Mouse (Mus musculus) gastrocnemius, postnatal 36 days (tissue): ENCODE results near the gene 3425401B19Rik. TPM values are rescaled to one million over a fixed set of nuclear protein-coding genes. Genes with fewer than 3 reads are reported as not detected.

Experiments
- DNase-seq, 2 experiments: peaks; one replicate each; pipeline ENCODE4 v3.0.0; 2022
- intact Hi-C: fragments of 180-260 bp; cut with DNase I; formaldehyde crosslinking; loops from one replicate; pipeline ENCODE4 v1.15.1; 2025
- total RNA-seq, 2 experiments: library from RNA; stranded (reverse); gene quantifications; 2 replicates each; pipeline ENCODE4 v1.2.3; 2021

3425401B19Rik gene
- total RNA-seq, 2 experiments from 2014 or later, result 268 to 399 TPM

DNA sequence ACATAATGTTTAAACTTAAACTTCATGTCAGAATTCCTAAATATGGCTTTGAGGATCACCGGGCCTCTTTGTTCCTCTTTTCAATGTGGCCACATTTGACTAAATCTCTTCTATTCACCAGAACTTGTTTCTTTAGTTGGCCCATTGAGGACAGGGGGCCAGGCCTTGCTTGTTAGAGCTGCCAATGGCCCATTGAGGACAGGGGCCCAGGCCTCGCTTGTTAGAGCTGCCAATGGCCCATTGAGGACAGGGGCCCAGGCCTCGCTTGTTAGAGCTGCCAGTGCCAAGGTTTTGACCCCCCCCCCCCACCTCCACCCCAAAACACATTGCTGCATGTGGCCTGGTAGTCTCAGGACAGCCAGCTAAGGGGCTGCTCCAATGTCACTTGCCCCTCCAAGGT, 3.5 kb downstream of the 3425401B19Rik start:
- intact Hi-C loops, result loop anchor here (2.0 kb wide), 2 partner anchors 19 to 27 kb away; no protein-coding TSS in a partner anchor
- DNase-seq, result no peak

DNA sequence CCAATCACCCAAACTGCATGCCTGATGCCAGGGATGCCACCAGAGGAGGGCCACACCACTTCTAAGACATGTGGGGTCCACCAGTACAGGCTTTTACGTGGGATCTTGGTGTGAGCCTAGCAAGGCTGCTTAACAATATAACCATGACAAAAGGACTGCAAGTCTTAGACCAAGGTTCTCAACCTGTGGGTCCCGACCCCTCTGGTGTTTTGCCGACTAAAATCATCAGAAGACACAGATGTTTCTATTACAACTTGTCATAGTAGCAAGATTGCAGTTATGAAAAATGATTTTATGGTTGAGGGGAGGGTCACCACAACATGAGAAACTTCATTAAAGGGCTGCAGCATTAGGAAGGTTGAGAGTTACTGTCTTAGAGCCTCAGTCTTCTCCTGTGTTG, 6.5 kb downstream of the 3425401B19Rik start:
- intact Hi-C loops, result no loop called here
- no peak for DNase-seq

DNA sequence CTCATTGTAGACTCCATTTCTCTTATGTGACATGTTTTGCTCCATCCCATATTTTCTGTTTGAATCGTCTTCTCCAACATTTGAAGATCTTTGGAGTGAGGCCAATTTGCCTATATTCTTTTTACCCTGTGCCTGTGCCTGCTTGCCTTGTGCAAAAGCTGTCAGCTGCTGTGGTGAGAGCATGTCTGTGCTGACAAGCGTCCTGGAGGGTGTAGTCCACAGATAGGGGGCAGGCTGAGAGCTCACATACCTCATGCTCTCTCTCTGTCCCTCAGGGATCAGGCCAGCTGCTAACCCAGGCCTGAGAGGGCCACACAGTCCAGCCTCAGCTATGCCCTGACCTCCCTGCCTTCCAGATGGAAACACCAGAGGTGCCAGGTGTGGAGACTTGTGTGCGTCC, 11.9 kb downstream of the 3425401B19Rik start:
- intact Hi-C loops, result no loop called here
- DNase-seq, result no peak

DNA sequence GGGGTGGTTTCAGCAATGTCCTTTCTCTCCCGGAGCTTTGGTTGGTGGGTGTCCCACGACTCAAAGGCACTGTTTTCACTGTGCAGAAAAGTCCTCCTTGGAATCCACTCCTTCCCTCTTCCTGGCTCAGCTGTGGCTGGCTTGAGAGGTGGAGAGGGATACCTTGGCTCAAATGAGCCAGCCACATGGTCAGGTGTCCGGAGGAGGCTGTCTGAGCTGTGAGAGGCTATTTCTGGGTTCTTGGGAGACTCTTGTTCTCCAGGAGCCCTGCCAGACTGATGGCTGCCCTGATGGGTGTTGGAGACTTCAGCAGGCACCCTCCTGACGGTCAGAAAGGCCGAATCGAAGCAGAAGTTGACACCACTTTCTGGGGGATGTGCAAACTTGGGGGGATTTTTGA, 22.0 kb downstream of the 3425401B19Rik start:
- DNase-seq, result peak in 1 of 2 experiments; percentile 44
- intact Hi-C loops, result loop anchor here (2.0 kb wide), 1 partner anchor 20 kb away; no protein-coding TSS in a partner anchor

DNA sequence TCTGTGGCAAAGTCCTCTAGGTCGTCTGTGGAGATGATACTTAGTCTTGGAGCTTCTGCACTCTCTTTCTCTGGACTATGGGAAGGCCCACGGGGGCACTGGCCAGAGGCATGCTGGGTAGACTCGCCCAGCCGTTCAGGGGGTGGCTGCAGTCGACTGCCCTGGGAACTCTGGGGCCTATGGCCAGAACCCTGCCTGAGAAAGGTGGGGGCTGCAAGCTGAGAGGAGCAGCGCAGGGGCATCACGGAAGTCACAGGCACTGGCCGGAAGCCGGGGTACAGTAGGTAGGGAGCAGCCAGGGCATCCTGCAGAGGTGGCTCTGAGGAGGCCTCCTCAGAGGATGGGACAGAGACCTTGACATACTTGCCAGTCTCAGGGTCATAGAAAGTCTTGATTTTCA, 25.3 kb downstream of the 3425401B19Rik start:
- intact Hi-C loops, result no loop called here
- DNase-seq, result no peak

DNA sequence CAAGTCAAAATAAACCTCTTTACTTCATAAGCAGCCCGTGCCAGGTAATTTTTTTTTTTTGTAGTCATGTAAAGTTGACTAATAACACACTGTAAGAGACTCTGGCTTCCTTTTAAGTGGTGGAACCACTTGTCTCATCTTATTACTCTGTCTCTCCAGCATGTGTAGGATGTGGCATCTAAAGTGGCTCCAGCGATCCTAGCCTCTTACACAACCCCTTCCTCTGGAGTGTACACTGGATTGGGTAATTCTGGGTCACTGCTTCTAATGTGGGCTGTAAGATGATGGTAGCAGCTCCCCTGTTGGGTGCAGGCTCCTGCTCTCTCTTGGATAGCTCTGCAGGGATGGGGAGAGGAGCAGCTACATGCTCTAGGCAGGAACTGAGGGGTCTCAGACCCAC, 46.6 kb downstream of the 3425401B19Rik start:
- DNase-seq, result no peak
- intact Hi-C loops, result no loop called here

DNA sequence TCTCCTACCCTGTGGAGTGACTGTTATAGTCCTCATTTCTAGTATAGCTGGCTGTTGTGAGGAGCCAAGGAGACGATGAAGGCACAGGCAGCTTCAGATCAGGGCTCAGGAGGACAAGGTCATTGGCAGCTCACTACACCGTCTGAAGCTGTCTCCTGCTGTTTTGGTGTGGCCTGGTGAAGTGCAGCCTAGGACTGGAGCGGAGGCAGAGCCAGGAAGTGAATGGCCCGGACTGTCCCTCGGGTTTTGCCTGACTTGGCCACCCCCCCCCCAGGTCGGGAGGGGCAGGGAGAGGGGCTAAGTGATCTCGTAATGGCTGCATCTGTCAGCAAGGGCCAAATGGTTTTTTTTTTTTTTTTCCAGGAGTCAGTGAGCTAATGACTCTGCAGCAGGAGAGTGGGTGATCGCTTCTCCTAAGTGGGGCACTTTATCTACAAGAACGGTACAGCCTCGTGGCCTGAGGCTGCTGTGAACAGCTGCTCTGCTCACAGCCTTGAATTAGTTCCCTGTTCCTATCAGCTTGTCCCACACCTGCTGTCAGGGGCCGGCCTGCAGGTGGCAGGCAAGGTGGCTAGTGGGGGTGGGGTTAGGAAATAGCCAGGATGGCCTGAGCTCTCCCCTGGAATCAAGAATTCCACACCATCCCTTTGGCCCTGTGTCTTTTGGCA, 50.9 kb downstream of the 3425401B19Rik start:
- intact Hi-C loops, result no loop called here
- DNase-seq, result no peak

DNA sequence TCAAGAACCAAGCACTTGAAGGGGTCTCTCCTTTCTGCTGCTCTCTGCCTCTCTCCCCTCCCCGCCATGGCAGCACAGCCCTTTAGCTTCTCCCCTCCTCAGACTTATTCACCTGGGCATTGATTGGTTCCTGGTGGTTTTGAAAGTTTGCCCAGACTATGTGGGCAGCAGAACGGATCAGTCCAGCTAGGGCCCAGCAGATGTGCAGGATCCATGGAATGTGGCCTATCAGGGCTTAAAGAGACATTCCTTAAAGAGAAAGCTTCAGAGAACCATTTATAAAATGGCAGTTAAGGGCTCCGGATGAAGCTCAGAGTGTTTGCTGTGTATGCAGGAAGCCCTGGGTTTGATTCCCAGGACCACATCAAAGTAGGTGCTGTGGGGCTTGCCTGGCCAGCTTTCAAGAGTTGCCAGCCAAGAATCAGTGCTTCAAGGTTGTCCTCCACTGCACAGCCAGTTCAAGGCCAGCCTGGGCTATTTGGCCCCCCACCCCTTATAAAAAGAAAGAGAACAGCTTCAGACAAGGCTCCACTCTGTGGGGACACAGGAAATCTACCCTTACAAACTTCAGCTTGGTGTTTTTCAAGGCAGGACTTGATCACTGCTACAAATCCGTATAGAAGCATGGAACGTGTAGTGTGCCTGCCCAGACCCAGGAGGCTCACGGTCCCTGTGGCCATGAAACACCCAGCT, 52.0 kb downstream of the 3425401B19Rik start:
- no peak for DNase-seq
- intact Hi-C loops, result no loop called here

DNA sequence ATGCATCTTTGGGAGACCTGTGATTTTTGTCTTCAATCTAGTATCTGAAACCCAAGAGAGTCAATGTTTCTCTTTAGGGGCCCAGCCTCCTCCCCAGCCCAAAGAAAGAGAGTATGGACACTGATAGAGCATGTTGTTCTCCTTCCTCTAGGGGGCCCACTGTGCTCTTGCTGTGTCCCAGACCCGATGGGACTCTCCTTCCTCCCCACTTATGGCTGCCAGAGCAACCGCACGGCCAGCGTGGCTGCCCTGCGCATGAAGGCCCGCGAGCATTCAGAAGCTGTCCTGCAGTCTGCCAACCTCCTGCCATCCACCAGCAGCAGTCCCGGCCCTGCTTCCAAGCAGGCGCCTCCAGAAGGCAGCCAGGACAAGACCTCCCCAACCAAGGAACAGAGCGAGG, 56.5 kb downstream of the 3425401B19Rik start:
- intact Hi-C loops, result loop anchor here (5.0 kb wide), 1 partner anchor 84 kb away; no protein-coding TSS in a partner anchor
- no peak for DNase-seq

DNA sequence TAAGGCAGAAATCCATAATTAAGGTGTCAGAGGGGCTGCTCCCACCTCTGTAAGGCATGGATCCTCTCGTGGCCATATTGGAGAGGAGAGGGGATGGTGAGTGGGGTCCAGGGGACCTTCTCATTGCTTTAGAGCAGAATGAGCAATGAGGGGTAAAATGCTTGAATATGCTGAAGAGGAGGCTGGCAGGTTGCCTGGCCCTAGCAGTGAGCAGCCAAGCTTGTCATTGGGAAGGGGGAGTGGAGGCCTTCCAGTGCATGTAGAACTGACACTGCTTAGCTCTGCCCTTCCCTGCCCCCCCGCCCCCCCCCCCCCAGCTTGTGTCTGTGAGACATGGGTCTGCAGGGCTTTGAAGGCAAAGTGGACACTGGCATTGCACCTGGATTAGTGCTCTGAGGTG, 57.8 kb downstream of the 3425401B19Rik start:
- DNase-seq, result no peak
- intact Hi-C loops, result loop anchor here (5.0 kb wide), 1 partner anchor 85 kb away; no protein-coding TSS in a partner anchor

DNA sequence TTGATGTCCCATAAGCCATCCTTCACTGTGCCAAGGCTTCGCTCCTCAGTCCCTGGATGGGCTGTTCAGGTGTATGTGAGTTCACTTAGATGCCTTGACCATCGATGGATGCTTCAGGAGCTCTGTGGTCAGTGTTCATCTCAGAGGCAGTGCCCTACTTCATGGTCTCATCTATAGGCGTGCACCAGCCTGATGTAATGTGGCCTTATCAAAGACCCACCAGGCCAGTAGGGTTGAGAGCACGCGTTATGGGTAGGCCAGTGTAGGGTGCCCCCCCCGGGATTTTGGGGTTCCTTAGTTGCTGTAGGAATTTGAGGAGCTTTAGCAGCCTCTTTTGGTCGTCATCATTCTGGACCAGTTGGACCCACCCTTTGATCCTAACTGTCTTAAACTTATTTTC, 60.3 kb downstream of the 3425401B19Rik start:
- intact Hi-C loops, result loop anchor here (5.0 kb wide), 1 partner anchor 87 kb away; no protein-coding TSS in a partner anchor
- DNase-seq, result no peak

DNA sequence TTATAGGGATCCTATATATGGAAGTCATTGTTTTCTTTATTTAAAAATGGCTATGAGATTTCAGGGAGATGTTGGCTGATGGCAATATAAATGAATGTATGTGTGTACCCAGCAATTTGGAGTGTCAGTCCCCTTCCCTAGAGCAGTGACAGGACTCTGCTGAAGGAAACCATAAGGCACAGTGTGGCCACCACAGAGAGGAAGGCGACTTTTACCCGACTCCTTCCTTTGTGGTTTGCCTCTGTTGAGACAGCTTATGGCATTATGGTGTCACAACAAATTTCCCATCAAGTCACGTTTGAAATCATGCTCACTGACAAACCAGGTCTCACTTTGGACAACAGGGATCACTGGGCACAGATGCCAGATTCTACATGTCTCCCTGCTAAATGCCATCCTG, 60.8 kb downstream of the 3425401B19Rik start:
- DNase-seq, result no peak
- intact Hi-C loops, result no loop called here

DNA sequence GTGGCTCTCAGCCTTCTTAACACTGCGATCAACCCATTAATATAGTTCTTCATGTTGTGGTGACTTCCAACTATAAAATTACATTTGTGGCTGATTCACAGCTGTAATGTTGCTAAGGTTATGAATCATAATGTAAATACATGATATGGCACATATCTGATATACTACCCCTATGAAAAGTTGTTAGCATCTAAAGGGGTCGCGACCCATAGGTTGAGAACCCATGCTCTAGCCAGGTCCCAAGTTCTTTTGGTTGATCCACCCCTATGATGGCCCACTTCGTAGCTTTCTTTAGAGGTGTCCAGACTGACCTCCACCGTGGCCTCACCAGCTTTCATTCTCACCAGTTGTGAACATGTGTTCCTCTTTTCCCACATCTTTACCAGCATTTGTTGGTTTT, 67.8 kb downstream of the 3425401B19Rik start:
- intact Hi-C loops, result no loop called here
- no peak for DNase-seq

DNA sequence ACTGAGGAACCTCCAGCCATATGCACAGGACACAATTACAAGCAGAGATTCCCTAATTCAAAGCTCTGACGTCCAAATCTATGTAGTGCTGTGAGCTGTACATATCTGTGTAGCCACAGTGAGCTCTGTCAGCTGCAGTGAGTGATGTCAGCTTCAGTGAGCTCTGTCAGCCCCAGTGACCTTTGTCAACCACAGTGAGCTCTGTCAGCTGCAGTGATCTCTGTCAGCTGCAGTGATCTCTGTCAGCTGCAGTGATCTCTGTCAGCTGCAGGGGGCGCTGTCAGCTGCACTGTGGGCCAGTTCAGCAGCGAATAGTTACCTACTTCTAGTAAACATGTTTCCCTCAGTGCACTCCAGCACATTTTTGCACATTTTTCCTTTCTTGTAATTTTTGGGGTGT, 75.7 kb downstream of the 3425401B19Rik start:
- intact Hi-C loops, result loop anchor here (5.0 kb wide), 1 partner anchor 353 kb away; no protein-coding TSS in a partner anchor
- peak; percentile 31 to 32 for DNase-seq

Other genes starting within 250 kb of the 3425401B19Rik start
- gene Slc18a3, start 220.4 kb downstream of the 3425401B19Rik start, total RNA-seq, result not detected
- gene Chat, start 219.3 kb downstream of the 3425401B19Rik start, total RNA-seq, result not detected
- gene Ercc6, start 171.8 kb downstream of the 3425401B19Rik start, total RNA-seq, result 1 to 10 TPM; 3.8 to 4.5 TPM
- not detected for gene Prrxl1, start 85.9 kb downstream of the 3425401B19Rik start, total RNA-seq
- gene Tmem273, start 100.7 kb upstream of the 3425401B19Rik start, total RNA-seq, result under 1 TPM in 1 of 2 experiments, not detected in 1; 0.28 TPM
- not detected for gene Fam170b, start 148.7 kb upstream of the 3425401B19Rik start, total RNA-seq
- 1 to 10 TPM; 2.0 to 2.3 TPM for gene Vstm4, start 171.5 kb upstream of the 3425401B19Rik start, total RNA-seq